Mouse (Mus musculus): ENCODE results near the gene Olfr237-ps1.
"Not testable (repeated sequence)": the region's sequence is repeated elsewhere in the genome, so short reads cannot be mapped to it uniquely, and the experiment has no call there.

Gene Olfr237-ps1

GRCm38 (mm10) chr6:43146267-43146666, at the start of gene Olfr237-ps1:
TSS of gene Olfr237-ps1 (plus strand) at chr6:43146567.
- DNase-seq (ENCODE audit: low read depth, low spot score) = not testable (repeated sequence)

GRCm38 (mm10) chr6:43106069-43106468, 40.3 kb upstream of the Olfr237-ps1 start, which contains the start of gene Olfr441:
TSS of gene Olfr441 (plus strand) at chr6:43106369.
- not testable (repeated sequence) for DNase-seq (ENCODE audit: low read depth, low spot score)

GRCm38 (mm10) chr6:43159502-43159901, 13.1 kb downstream of the Olfr237-ps1 start:
- DNase-seq (ENCODE audit: low read depth, low spot score) = peak; percentile 76

- no peak for DNase-seq (ENCODE audit: low read depth, low spot score)
Observed at GRCm38 (mm10) chr6:43162982-43163381, 16.6 kb downstream of the Olfr237-ps1 start, which contains the start of gene Olfr437. TSS of gene Olfr437 (plus strand) at chr6:43163282.

GRCm38 (mm10) chr6:43167246-43167645, 20.9 kb downstream of the Olfr237-ps1 start:
- DNase-seq (ENCODE audit: low read depth, low spot score) = peak; percentile 60

- no peak for DNase-seq (ENCODE audit: low read depth, low spot score)
Observed at GRCm38 (mm10) chr6:43171840-43172239, 25.5 kb downstream of the Olfr237-ps1 start, which contains the start of gene Olfr13. TSS of gene Olfr13 (plus strand) at chr6:43172140.

GRCm38 (mm10) chr6:43178129-43178528, 31.8 kb downstream of the Olfr237-ps1 start:
- DNase-seq (ENCODE audit: low read depth, low spot score) = no peak

GRCm38 (mm10) chr6:43178584-43179501, 32.5 kb downstream of the Olfr237-ps1 start:
- DNase-seq (ENCODE audit: low read depth, low spot score) = peak; percentile 31

- no peak for DNase-seq (ENCODE audit: low read depth, low spot score)
Observed at GRCm38 (mm10) chr6:43190986-43191385, 44.6 kb downstream of the Olfr237-ps1 start.

- peak; percentile 25 for DNase-seq (ENCODE audit: low read depth, low spot score)
Observed at GRCm38 (mm10) chr6:43196781-43197180, 50.4 kb downstream of the Olfr237-ps1 start, which contains the start of gene Olfr435. TSS of gene Olfr435 (plus strand) at chr6:43197146.

GRCm38 (mm10) chr6:43198094-43198493, 51.7 kb downstream of the Olfr237-ps1 start:
- DNase-seq (ENCODE audit: low read depth, low spot score) = no peak

- DNase-seq (ENCODE audit: low read depth, low spot score) = no peak
Observed at GRCm38 (mm10) chr6:43202786-43203185, 56.4 kb downstream of the Olfr237-ps1 start.

GRCm38 (mm10) chr6:43205355-43205754, 59.0 kb downstream of the Olfr237-ps1 start:
- DNase-seq (ENCODE audit: low read depth, low spot score) = no peak

Measured in brain, adult 2 months (tissue).